Comparison of ENCODE assay signal across 13 mouse cellular contexts in genomic region chr1:81266441-81266840, GRCm38 (mm10).
"Had no signal": no experiment of that assay in that cellular context is flagged by ENCODE, and none has a peak within 500 bp of the region (broad histone marks: within the 10 kb centered on the region; RNA-seq: fewer than 3 reads in every experiment).

No protein-coding gene starts in this region.

- H3K36me3 ChIP-seq: limb, embryonic 15.5 days; liver, embryonic 12.5 days; midbrain, embryonic 10.5 days; stomach, embryonic 15.5 days had no signal

- ATAC-seq: liver, embryonic 12.5 days; midbrain, embryonic 16.5 days had no signal

- H3K4me2 ChIP-seq: limb, embryonic 15.5 days; liver, embryonic 12.5 days; lung, embryonic 14.5 days; stomach, embryonic 15.5 days had no signal

- H3K27me3 ChIP-seq: limb, embryonic 15.5 days; liver, embryonic 12.5 days; stomach, embryonic 15.5 days had no signal

- H3K4me3 ChIP-seq: left cerebral cortex, adult 2 months; limb, embryonic 15.5 days; liver, embryonic 12.5 days; midbrain, embryonic 10.5 days; stomach, embryonic 15.5 days had no signal

- H3K27ac ChIP-seq: left cerebral cortex, adult 2 months; limb, embryonic 15.5 days; liver, embryonic 12.5 days; midbrain, embryonic 10.5 days; stomach, embryonic 15.5 days had no signal

- DNase-seq: kidney, postnatal 25 days; lung, embryonic 14.5 days; lung, postnatal 10 days; lung, postnatal 4 days; right cerebral cortex, postnatal 14 days; thymus, adult 2 months; thymus, postnatal 25 days had no signal

- H3K9ac ChIP-seq: limb, embryonic 15.5 days; liver, embryonic 12.5 days; lung, embryonic 14.5 days; stomach, embryonic 15.5 days had no signal

- H3K9me3 ChIP-seq: limb, embryonic 15.5 days; liver, embryonic 12.5 days; midbrain, embryonic 10.5 days; stomach, embryonic 15.5 days had no signal

- H3K4me1 ChIP-seq: limb, embryonic 15.5 days; liver, embryonic 12.5 days; stomach, embryonic 15.5 days had no signal
